ENCODE assay signal across 18 mouse cellular contexts in genomic region chr16:3742466-3742865, GRCm38 (mm10). TPM values are rescaled to one million over a fixed set of nuclear protein-coding genes. Genes with fewer than 3 reads are reported as not detected.
DNase-seq lines count a peak whose midpoint lies in the region; ATAC-seq and TF ChIP-seq lines count a peak whose summit lies in the region.
"Had no signal": no experiment of that assay in that cellular context is flagged by ENCODE, and none has a peak within 500 bp of the region (broad histone marks: within the 10 kb centered on the region; RNA-seq: fewer than 3 reads in every experiment).

No protein-coding gene starts in this region.

- H3K9me3 ChIP-seq in forebrain, postnatal 0 days (ENCODE audit: low read length), result no peaks in the 10 kb centered on the region
- 0 out of 2 replicates have a peak, but pooled peaks cover 2% of the 10 kb centered on the region for H3K9me3 ChIP-seq in forebrain, embryonic 13.5 days (replicated peaks)
- H3K9me3 ChIP-seq in liver, embryonic 13.5 days (replicated peaks), result no peaks in the 10 kb centered on the region
- H3K9me3 ChIP-seq in liver, postnatal 0 days (ENCODE audit: low read length), result no peaks in the 10 kb centered on the region
- H3K9me3 ChIP-seq in E14TG2a.4 (ENCODE audit: low read length), result no peaks in the 10 kb centered on the region
- no peaks in the 10 kb centered on the region; the same call in 1 of the 2 replicates for H3K9me3 ChIP-seq in hindbrain, embryonic 14.5 days (ENCODE audit: control insufficient read depth, low read length)
- H3K9me3 ChIP-seq: embryonic facial prominence, embryonic 12.5 days had no signal

- no peak overlapping the region for H3K4me2 ChIP-seq in forebrain, postnatal 0 days (ENCODE audit: low read depth)
- no peak overlapping the region for H3K4me2 ChIP-seq in forebrain, embryonic 13.5 days
- H3K4me2 ChIP-seq in liver, embryonic 13.5 days, result peak overlapping the region; percentile 92; the same call in 1 of the 2 replicates
- no peak overlapping the region; the same call in 1 of the 2 replicates for H3K4me2 ChIP-seq in liver, postnatal 0 days (ENCODE audit: low read depth, low read length)
- no peak overlapping the region for H3K4me2 ChIP-seq in hindbrain, embryonic 14.5 days (replicated peaks)

- H3K4me3 ChIP-seq in forebrain, postnatal 0 days (ENCODE audit: low read depth, low read length), result no peak overlapping the region
- H3K4me3 ChIP-seq in forebrain, embryonic 13.5 days, result no peak overlapping the region
- no peak overlapping the region for H3K4me3 ChIP-seq in liver, embryonic 13.5 days (replicated peaks)
- no peak overlapping the region for H3K4me3 ChIP-seq in liver, postnatal 0 days (ENCODE audit: low read depth, low read length)
- H3K4me3 ChIP-seq in E14TG2a.4 (replicated peaks; ENCODE audit: low read length), result peak overlapping the region; percentile 99
- H3K4me3 ChIP-seq in hindbrain, embryonic 14.5 days (replicated peaks; ENCODE audit: low read length), result no peak overlapping the region

- no peak for TF ChIP-seq CTCF in forebrain, postnatal 0 days (IDR thresholded peaks at IDR 0.05; ENCODE audit: low read depth)
- TF ChIP-seq CTCF in liver, postnatal 0 days (IDR thresholded peaks at IDR 0.05; ENCODE audit: low read depth), result no peak
- no peak for TF ChIP-seq CTCF in E14TG2a.4 (conservative IDR thresholded peaks at IDR 0.05; ENCODE audit: low read length)

- no peaks in the 10 kb centered on the region for H3K27me3 ChIP-seq in forebrain, postnatal 0 days (ENCODE audit: insufficient read depth, low read length)
- H3K27me3 ChIP-seq in forebrain, embryonic 13.5 days, result no peaks in the 10 kb centered on the region
- H3K27me3 ChIP-seq in liver, embryonic 13.5 days, result no peaks in the 10 kb centered on the region
- no peaks in the 10 kb centered on the region for H3K27me3 ChIP-seq in liver, postnatal 0 days (ENCODE audit: insufficient read depth, low read length)
- H3K27me3 ChIP-seq in E14TG2a.4 (ENCODE audit: insufficient read depth, low read length), result no peaks in the 10 kb centered on the region
- H3K27me3 ChIP-seq in hindbrain, embryonic 14.5 days (ENCODE audit: control insufficient read depth, insufficient read depth, low read length), result no peaks in the 10 kb centered on the region
- H3K27me3 ChIP-seq: embryonic facial prominence, embryonic 12.5 days had no signal

- H3K9ac ChIP-seq in forebrain, postnatal 0 days, result no peak overlapping the region
- H3K9ac ChIP-seq in forebrain, embryonic 13.5 days, result no peak overlapping the region
- H3K9ac ChIP-seq in liver, embryonic 13.5 days, result no peak overlapping the region
- no peak overlapping the region for H3K9ac ChIP-seq in liver, postnatal 0 days (replicated peaks)
- no peak overlapping the region for H3K9ac ChIP-seq in hindbrain, embryonic 14.5 days
- H3K9ac ChIP-seq: embryonic facial prominence, embryonic 12.5 days had no signal

- H3K4me1 ChIP-seq in forebrain, postnatal 0 days (ENCODE audit: insufficient read depth), result peaks cover 7% of the 10 kb centered on the region
- peaks cover 27% of the 10 kb centered on the region for H3K4me1 ChIP-seq in forebrain, embryonic 13.5 days
- peaks cover 29% of the 10 kb centered on the region for H3K4me1 ChIP-seq in liver, embryonic 13.5 days (replicated peaks)
- peaks cover 20% of the 10 kb centered on the region for H3K4me1 ChIP-seq in liver, postnatal 0 days (ENCODE audit: insufficient read depth)
- H3K4me1 ChIP-seq in E14TG2a.4 (replicated peaks; ENCODE audit: low read depth, low read length), result peaks cover 46% of the 10 kb centered on the region
- H3K4me1 ChIP-seq in hindbrain, embryonic 14.5 days (replicated peaks; ENCODE audit: control insufficient read depth, insufficient read depth, low read length), result peaks cover 26% of the 10 kb centered on the region

- 98% methylated on average over 6 of the region's 6 CpGs for WGBS in forebrain, postnatal 0 days
- WGBS in forebrain, embryonic 13.5 days, result 95% methylated on average over 6 of the region's 6 CpGs
- WGBS in liver, embryonic 13.5 days (ENCODE audit: insufficient replicate concordance), result 89% methylated on average over 6 of the region's 6 CpGs
- 89% methylated on average over 6 of the region's 6 CpGs for WGBS in liver, postnatal 0 days (ENCODE audit: insufficient replicate concordance)
- 97% methylated on average over 6 of the region's 6 CpGs for WGBS in hindbrain, embryonic 14.5 days

- TF ChIP-seq EP300 in liver, postnatal 0 days (IDR thresholded peaks at IDR 0.05; ENCODE audit: low read depth), result no peak

- H3K36me3 ChIP-seq in forebrain, postnatal 0 days (ENCODE audit: insufficient read depth), result peaks cover 7% of the 10 kb centered on the region
- peaks cover 19% of the 10 kb centered on the region for H3K36me3 ChIP-seq in forebrain, embryonic 13.5 days (ENCODE audit: poor library complexity, severe bottlenecking)
- H3K36me3 ChIP-seq in liver, embryonic 13.5 days, result peaks cover 18% of the 10 kb centered on the region
- peaks cover 9% of the 10 kb centered on the region for H3K36me3 ChIP-seq in liver, postnatal 0 days (replicated peaks; ENCODE audit: insufficient read depth, low read length)
- peaks cover 23% of the 10 kb centered on the region for H3K36me3 ChIP-seq in E14TG2a.4 (ENCODE audit: insufficient read depth, low read length)
- H3K36me3 ChIP-seq in hindbrain, embryonic 14.5 days (replicated peaks; ENCODE audit: control insufficient read depth, insufficient read depth), result peaks cover 13% of the 10 kb centered on the region

- DNase-seq in forebrain, postnatal 0 days, result no peak
- no peak for DNase-seq in liver, embryonic 13.5 days
- DNase-seq in liver, postnatal 0 days, result no peak
- DNase-seq in hindbrain, embryonic 14.5 days (ENCODE audit: low spot score), result no peak
- DNase-seq in spleen, adult 12 weeks (ENCODE audit: low spot score), result no peak
- DNase-seq in frontal cortex, postnatal 10 days (ENCODE audit: low spot score in 2 of 2), result no peak
- DNase-seq: heart, adult 2 months; heart, postnatal 14 days; kidney, adult 8-10 months; lung, postnatal 14 days had no signal

- H3K27ac ChIP-seq in forebrain, postnatal 0 days (ENCODE audit: low read depth, low read length), result peak overlapping the region; percentile 91; the same call in 1 of the 2 replicates
- H3K27ac ChIP-seq in forebrain, embryonic 13.5 days, result no peak overlapping the region
- H3K27ac ChIP-seq in liver, embryonic 13.5 days, result no peak overlapping the region
- H3K27ac ChIP-seq in liver, postnatal 0 days (ENCODE audit: low read depth), result no peak overlapping the region; the same call in 1 of the 2 replicates
- peak overlapping the region; percentile 90; the same call in 1 of the 2 replicates for H3K27ac ChIP-seq in hindbrain, embryonic 14.5 days

- no peak for ATAC-seq in forebrain, postnatal 0 days
- ATAC-seq in forebrain, embryonic 13.5 days, result no peak
- no peak for ATAC-seq in liver, embryonic 13.5 days (ENCODE audit: low read depth)
- no peak for ATAC-seq in liver, postnatal 0 days
- ATAC-seq in hindbrain, embryonic 14.5 days (ENCODE audit: low FRiP score), result no peak

RNA-seq across cellular contexts. Expression of gene Zfp263, which starts 1.4 kb away (rescaled TPM):
- total RNA-seq in forebrain, postnatal 0 days (2014; rRNA removed), result 36.4 and 37.1 TPM in 2 replicates
- polyA plus RNA-seq in forebrain, postnatal 0 days (2015; fragmentation: Nextera tagmentation; extraction: Ambion mirVana), result 25.1 and 36.4 TPM in 2 replicates
- polyA plus RNA-seq in forebrain, embryonic 13.5 days (2015; fragmentation: Nextera tagmentation; extraction: Ambion mirVana), result 57.0 and 59.2 TPM in 2 replicates
- 13.7 and 15.3 TPM in 2 replicates for polyA plus RNA-seq in liver, embryonic 13.5 days (2015; fragmentation: Nextera tagmentation; extraction: Ambion mirVana)
- polyA plus RNA-seq in liver, postnatal 0 days (2015; fragmentation: Nextera tagmentation; extraction: Ambion mirVana), result 9.7 and 10.7 TPM in 2 replicates
- 27.9 and 30.8 TPM in 2 replicates for polyA plus RNA-seq in hindbrain, embryonic 14.5 days (2014; fragmentation: Nextera tagmentation; extraction: Ambion mirVana)

RNA-seq across cellular contexts. Expression of gene Mefv, which starts 24.6 kb away (rescaled TPM):
- not detected in 2 replicates for total RNA-seq in forebrain, postnatal 0 days (2014; rRNA removed)
- polyA plus RNA-seq in forebrain, postnatal 0 days (2015; fragmentation: Nextera tagmentation; extraction: Ambion mirVana), result not detected in 2 replicates
- not detected in 2 replicates for polyA plus RNA-seq in forebrain, embryonic 13.5 days (2015; fragmentation: Nextera tagmentation; extraction: Ambion mirVana)
- polyA plus RNA-seq in liver, embryonic 13.5 days (2015; fragmentation: Nextera tagmentation; extraction: Ambion mirVana), result 0.14 TPM in 1 of 2 replicates, not detected in the other
- 0.58 and 0.75 TPM in 2 replicates for polyA plus RNA-seq in liver, postnatal 0 days (2015; fragmentation: Nextera tagmentation; extraction: Ambion mirVana)
- polyA plus RNA-seq in hindbrain, embryonic 14.5 days (2014; fragmentation: Nextera tagmentation; extraction: Ambion mirVana), result not detected in 2 replicates
- total RNA-seq: adrenal gland, postnatal 36 days; gastrocnemius, adult 18-20 months; heart, adult 2 months; heart, postnatal 14 days; layer of hippocampus, adult 8-10 months; left cerebral cortex, adult 8-10 months had no signal
- polyA plus RNA-seq: embryonic facial prominence, embryonic 12.5 days; forebrain, embryonic 10.5 days had no signal

Comparison
In these comparisons a context has a peak if more than half of its experiments do, and no peak if none do; other contexts are left out.
1. H3K27ac ChIP-seq: peak in forebrain, postnatal 0 days (single experiment) and hindbrain, embryonic 14.5 days (single experiment); none in forebrain, embryonic 13.5 days (single experiment), liver, embryonic 13.5 days (single experiment) and liver, postnatal 0 days (single experiment).